Mouse (Mus musculus) cerebellum, postnatal 4 days (tissue): ENCODE data around the gene Yap1.
A peak's percentile ranks its signal among the peaks of the same experiment; 100 is the strongest.

Experiments used
- DNase-seq, 2 experiments: peaks; one replicate each; pipeline ENCODE4 v3.0.0; 2022; ENCODE audit warnings: low spot score in 2 of 2, mixed read lengths in 1 of 2

The Yap1 gene

DNA sequence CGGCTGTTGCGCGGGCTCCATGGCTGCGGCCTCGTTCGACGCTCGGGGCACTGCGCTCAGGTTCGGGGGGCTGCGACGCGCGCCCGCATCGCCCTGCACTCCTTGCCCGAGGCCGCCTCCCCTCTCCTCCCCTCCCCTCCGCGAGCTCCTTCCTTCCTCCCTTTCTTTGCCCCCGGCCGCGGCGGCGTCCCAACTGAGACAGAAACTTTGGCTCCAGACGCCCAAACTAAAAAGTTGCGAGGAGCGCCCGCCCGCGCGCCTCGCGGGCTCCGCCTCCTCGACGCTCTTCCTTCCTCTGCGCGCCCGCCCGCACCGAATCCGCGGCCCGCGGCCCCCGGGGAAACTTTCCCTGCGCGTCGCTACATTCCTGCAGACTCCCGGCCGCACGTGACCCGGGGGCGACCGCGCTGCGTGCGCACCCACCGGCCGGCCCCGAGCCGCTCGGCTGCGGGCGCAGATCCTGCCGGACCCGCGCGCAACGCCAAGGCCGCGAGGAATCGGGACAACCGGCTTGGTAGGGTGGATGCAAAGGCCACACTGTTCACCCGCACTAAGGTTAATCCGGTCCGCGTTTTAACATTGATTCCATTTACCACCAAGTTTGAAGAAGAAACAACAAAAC, at the start of gene Yap1:
Yap1 (minus strand) TSS at position 227 of the 622 bp plus-strand sequence.
- DNase-seq, result peak; percentile 70 to 79

DNA sequence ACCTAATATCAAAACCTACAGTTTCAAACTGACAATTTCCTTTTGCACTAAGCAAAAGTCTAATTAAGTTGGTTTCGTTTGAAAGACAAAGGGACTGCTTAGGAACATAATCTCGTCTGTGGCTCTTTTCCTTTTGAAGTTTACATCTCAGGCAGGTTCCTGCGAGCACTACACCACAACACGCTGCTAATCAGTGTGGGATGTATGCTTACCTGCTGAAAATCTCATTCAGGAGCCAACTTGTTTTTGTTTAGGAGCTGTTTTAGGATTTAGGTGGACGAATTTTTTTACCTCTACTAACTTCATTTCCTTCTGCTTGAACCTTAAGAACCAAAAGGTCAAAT, 38.6 kb upstream of the Yap1 start:
- DNase-seq, result no peak

DNA sequence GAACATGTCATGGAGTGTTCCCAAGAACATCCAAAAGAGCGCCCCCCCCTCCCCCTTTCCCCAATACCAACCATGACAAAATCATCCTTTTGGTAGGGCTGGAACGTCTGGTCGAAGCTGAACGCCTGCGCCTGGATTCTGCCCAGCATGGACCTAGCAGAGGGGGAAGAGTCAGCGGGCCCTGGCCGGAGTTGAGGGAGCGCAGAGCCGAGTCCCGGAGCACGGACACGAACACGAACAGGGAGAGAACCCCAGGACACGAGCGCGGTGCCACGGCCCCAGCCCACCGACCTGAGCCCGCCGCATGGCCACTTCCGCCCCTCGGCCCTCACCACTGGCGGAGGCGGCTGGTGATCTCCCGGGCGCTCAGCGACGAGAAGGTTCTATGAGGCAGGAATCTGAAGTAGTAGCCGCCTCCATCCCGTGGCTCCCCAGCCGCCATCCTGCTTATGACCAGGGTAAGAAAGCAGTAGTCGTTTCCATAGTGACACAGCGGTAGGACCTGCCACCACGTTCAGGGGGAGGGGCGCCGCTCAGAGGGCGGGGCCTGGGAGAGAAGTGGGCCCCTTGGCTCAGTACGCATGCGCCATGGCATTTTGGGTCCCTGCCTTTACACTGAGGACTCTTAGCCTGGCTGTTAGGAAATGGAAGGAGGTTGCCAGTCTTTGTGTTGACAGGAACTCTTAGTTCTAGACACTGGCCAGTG, 38.1 kb upstream of the Yap1 start, which contains the start of gene Cfap300:
Cfap300 (minus strand) TSS at position 486 of the 706 bp plus-strand sequence.
- peak; percentile 94 to 96 for DNase-seq

DNA sequence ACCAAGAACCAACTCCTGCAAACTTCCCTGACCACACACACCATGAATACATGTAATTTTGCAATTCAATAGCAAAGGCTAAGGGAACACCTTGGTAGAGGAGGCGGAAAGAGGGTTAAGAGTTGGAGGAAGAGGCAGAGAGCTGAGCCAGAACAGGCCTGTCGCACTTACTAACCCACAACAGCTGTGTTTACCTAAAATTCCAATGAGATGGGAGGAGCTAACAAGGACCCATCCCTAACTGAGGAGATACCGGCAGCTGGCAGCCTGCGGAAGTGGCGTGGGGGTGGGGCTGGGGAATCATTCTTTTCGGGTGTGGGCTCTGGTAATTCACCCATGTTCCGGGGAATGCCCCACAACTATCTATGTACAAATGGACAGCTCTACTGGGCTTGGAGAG, 31.1 kb upstream of the Yap1 start:
- no peak for DNase-seq

DNA sequence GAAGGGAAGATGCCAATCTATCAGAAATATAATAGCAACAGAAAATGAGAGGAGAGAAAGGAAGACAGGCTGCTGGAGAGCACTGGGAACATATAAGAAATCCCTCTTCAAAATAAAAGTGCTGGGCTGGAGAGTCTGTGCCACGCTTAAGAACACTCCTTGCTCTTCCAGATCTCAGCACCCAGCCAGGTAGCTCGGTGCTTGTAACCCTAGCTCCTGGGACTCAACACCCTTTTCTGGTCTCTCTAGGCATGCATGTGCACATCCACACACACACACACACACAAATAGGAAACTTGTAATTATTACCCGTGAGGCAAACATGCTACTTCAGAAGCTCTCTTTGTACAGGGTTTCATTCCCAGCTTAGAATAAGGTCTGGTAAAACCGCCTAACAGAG, 30.7 kb upstream of the Yap1 start:
- no peak for DNase-seq

DNA sequence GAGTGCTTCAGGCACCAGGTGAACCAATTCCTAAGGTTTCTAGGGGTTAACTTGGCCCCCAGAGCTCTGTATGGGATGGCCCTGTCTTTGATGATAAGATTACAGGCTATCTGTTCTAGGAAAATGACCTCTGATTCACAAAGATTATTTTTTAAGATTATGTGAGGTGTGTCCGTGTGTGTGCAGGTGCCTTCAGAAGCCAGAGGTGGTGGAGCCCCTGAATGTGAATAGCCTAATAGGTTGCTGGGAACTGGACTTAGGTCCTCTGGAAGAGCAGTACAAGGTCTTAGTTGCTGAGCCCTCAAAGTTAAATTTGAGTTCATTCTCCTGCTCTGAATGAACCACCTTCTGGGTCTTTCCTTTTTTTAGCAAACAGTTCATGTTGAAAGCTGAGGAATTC, 29.7 kb upstream of the Yap1 start:
- no peak for DNase-seq

DNA sequence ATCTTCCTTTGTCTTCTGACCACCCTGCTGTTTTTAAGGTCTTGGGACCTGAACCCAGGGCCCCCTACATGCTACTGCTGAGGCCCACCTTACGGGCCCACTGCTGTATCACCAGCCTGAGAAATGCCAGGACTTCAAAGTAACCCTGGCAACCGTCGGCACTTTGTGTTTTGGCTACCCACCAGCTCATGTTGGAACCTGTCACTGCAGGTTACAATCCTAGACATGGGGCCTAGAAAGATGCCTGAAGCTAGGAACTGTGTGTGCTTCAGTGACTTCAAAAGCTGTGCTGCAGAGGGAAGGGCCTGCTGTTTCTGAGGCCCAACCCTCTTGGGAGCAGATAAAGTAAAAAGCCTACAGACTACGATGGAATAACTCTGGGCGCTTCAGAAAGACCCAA, 28.5 kb upstream of the Yap1 start:
- DNase-seq, result no peak

DNA sequence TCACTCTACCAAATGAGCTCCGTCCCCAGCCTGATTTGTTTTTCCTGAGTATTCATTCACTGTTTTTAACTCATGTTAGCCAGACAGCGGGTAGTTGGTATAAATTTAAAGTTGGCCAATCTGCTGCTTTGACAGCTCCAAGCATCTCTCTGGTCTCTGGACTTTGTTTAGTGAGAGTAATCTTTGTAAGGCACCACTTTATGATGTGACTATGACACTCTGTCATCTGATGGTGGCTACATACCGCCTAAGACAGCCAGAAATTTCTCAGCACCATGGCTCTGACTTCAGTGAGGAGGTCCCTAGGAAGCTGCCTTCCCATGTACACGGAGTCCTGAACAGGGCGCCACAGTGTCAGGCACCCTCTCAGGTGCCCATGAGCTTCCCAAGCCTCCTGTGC, 14.2 kb upstream of the Yap1 start:
- DNase-seq, result no peak

DNA sequence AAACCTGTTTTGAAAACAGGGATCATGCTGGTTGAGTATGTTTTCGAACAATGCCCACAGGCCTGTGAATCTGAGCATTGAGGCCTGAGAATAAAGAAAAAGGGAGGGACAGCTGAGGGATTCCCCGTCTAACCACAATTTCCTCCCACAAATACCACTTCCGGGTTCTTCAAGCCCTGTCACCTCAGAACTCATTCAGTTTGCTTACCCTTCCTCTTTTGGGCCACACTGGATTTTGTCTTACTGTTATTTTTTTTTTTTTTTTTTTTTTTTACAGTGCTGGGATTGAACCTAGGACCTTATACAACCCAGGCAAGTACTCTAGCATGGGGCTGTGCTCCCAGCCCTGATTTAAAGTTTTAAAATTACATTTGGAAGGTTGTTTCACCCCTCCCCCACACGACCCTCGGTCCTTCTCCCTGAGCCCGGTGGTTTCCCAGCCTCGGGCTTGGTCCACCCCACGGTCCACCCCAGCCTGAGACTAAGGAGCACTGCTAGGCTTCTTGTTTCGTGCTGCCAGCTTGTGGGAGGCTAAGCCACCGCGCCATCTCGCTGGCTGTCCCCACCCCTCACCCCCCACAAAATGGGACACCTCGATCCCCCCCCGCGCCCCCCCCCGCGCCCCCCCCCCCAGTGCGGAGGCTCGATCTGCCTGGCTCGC, 13.0 kb upstream of the Yap1 start:
- peak in 1 of 2 experiments; percentile 14 for DNase-seq

DNA sequence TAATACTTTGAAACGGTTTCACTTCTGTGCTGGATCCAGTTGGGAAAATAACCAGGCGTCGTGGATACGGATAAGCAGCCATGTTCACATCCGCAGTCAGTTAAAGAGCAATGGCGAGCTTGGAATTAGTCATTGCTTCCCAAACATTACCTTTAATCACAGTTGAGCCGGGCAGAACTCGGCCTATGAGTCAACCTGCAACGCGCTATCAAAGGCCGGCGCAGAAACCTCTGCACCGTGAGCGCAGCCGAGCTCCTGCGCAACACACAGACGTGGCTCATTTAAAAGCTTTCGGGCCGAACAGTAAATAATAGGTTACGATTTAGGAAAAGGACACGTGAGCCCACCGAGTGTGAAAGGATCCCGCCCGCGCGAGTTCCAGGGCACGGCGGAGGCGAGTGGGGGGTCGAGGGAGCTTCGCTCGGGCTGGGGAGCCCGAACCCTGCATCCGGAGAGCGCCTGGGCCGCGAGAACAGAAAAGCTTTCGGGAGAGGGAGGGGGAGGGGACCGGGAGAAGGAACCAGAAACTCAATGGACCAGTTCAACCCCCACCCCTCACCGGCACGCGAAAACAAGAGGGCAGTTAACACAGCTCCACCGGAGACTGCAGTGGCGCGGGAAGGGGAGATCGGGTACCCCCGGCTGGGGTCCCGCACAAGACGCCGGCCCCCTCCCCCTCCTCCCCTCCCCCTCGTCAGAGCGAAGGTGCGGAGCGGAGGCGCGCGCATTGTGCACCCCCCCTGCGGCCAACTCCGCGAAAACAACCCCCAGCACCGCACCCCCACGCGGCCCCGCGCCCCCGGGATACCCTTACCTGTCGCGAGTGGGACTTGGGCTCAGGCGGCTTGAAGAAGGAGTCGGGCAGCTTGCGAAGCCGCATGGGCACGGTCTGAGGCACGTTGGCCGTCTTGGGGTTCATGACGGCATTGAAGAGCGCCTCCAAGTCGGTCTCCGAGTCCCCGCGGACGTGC, 810 bp downstream of the Yap1 start:
- DNase-seq, result peak in 1 of 2 experiments; percentile 41

DNA sequence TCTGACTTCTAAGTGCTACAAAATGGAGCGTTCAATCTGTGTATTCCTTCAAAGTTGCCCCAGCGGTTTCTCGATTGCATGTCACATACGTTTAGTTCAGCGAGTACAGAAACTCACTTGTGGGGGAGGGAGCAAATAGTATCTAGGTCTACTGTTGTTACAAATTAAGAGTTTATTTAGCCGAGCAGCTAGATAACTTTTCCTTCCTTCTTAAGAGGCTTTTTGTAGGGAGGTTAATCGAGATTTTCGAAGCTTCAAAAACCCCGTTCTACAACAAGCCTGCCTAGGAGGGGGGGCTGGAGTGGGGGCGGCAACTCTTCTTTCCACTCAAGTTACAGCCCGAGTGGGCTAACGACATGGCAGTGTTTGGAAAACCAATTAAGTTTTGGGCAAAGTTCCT, 1.6 kb downstream of the Yap1 start:
- peak in 1 of 2 experiments; percentile 2 for DNase-seq

DNA sequence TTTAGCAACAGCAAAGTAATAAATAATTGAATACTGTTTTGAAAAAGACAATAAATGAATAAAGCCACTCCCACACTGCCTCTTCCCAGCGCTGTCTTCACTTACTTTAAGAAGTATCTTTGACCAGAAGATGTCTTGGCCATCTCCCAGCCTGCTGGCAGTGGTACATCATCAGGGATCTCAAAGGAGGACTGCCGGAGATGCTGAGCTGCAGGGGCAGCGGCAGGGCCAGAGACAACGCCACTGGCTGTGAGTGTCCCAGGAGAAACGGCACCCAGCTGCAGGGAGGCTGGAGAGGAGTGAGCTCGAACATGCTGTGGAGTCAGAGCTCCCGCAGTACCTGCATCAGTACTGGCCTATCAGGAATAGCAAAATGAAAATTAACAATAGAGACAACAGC, 3.0 kb downstream of the Yap1 start:
- DNase-seq, result peak in 1 of 2 experiments; percentile 10

DNA sequence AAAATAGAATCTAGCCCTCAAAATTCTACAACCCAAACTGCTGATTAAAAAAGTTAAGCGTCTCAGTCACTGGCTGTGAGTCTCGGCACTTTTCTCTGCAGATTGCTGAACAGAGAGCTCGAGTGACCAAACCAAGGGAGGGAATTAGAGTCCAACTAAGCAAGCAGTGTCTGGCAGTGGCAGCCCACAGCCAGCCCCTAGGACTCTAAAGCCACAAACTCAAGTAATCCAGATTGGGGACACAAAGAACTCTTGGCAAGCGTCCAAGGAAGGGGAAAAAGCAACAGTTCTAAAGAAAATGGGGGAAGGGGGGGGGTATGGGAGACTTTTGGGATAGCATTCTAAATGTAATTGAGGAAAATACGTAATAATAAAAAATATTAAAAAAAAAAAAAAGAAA, 10.1 kb downstream of the Yap1 start:
- no peak for DNase-seq

DNA sequence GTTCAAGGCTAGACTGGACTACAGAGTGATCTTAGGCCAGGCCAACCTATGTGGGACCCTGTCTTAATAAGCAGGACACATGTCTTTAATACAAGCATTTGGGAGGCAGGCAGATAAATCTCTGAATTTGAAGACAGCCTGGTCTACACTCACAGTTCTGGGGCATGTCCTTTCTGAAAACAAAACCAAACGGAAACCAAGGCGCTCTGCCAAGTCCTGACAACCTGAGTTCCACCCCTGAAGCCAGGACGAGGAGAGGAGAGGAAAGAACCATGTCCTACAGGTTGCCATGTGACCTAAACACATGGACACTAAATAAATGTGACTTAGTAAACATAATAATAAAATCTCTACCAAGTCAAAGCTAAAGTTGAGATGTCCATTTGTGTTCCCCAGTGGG, 11.7 kb downstream of the Yap1 start:
- DNase-seq, result no peak

DNA sequence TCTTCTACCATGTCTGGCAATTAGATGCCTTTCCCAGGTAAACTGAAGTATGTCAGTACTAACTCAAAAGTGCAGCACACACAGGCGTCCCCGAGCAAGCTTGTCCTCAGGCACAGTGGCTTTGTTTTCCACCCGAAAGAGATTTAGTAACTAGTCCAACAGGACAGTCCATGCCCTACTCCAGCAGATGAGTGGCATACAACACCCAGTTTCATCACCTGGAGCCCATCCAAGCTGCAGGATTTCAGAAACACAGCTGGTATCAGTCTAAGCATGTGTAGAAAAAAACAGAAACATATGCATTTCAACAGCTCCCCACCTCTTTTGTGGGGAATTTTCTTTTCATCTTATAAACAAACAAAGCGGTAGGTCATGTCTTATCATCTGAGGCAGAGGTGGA, 13.5 kb downstream of the Yap1 start:
- DNase-seq, result no peak

DNA sequence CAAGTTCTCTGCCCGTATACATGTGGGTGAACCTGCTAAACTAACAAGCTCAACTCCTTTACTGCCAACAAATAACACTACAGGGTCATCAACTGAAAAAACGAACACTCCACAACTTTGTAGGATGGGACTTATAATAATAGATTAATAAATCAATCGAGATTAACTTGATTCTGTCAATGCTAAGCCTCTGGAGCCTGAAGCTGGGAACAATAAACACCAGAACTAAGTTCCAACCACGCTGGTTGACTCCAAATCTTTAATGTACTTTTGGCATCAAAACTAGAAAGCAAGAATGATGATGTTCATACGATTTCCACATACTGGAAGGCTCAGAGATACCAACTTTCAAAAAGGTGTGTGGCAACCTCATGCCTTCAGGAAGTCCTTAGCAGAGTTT, 17.3 kb downstream of the Yap1 start:
- DNase-seq, result no peak

DNA sequence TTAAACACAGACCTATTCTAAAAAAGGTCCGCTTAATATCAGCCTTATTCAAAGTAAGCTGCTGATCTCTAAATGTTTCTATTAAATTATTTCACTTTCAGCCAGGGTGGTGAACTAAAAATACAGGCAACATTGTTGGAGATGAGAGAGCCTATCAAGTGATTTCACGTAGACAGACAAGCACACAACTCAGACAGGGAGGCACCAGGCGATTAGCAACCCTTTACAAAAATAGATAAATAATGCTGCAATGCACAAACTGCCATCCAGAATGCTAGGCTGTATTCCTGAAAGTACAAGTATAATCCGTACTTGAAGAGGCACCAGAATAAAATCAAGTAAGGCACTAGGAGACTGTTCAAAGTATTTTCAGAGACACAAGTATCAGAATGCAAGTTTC, 20.1 kb downstream of the Yap1 start:
- no peak for DNase-seq

DNA sequence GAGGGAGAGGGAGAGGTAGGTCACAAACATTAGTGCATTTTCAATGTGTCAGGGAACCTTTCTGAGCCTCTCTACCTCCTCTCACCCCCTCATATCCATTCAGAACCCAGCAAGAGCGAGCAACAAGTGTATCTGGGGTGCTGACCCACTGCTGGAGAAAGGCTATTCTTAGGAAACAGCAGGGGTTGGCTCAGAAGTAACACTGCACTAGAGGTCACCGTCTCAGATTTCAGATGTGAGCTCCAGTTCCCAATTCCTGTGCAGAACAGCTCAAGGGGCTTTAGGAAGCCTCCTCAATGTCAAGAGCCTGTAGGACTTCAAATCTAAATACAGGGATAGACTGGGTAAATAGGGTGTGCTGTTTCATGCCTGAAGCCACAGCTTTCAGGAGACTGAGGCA, 20.7 kb downstream of the Yap1 start:
- no peak for DNase-seq

DNA sequence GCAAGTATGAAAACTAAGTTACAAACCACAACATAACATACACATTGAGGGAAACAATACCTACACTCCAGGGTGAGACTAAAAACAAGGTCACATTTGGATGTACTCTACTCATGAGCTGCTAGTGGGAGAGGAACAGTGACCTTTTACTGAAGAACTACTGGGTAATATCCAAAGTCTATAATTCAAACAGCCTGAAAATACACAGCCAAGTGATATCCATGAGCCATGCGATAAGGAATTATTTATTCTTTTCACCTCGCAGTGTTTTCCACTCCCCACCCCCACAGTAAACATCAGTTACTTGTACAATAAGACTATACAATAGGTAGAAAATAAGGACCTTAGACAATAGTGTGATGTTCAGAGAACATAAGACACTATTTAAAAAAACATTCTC, 24.2 kb downstream of the Yap1 start:
- DNase-seq, result no peak

DNA sequence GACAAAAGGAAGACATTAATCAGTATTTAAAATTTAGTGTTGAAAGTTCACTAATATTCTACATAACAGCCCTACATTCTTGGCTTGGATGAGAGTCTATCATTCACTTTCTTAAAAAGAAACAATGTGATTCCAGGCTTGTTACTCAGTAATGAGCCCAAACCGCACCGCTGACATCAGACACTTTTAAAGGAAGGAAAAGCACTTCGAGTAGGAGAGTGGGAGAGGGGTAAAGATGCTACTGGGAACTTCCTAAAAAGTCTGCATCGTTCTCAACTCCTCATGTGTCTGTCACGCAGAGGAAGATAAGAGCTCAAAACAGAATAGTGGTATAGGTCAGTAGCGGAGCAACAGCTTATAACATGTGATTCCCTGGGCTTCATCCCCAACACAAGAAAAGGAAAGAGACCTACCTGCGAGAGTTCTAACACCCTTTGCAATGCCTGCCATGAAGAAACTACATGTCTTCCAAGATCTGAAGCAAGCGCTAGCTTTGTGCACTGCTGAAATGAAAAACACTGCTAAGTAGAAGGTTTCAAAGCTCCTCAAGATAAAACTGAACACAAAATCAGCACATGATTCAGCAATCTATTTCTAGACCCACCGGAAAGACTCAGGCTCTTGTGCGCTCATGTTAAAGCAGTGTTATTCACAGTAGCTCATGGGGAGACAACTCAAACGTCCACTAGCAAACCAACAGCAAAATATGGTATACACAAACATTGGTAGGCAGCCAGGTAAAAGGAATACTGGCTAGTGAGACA, 25.1 kb downstream of the Yap1 start:
- no peak for DNase-seq

DNA sequence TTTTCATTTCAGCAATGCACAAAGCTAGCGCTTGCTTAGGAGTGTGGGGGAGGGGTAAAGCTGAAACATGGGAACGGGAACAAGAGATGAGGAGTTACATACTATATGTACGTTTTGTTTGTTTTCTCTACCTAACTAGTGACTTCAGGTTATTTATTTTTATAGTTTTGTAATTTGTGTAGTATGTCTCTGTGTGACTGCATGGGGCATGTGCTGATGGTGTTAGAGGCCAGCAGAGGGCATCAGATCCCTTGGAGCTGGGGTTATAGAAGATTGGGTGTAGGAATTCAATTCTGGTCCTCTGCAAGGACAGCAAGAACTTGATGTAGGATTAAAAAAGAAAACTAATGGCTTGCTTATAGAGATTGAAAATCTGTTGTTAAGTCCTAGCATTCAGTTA, 25.9 kb downstream of the Yap1 start:
- no peak for DNase-seq
